Mouse (Mus musculus) ES-E14 (cell line): Measurements from ENCODE around the gene Naif1.

Experiments used
- HCFC1 ChIP-seq: IDR thresholded peaks from 2 replicates; pipeline ENCODE4 v1.6.1; 2012; ENCODE audit warnings: low read length, inconsistent platforms, borderline replicate concordance; ENCODE audit not compliant: insufficient read depth
- MAFK ChIP-seq: IDR thresholded peaks from 2 replicates; pipeline ENCODE4 v1.6.1; 2014; ENCODE audit warnings: mild to moderate bottlenecking, low read depth, low read length, inconsistent platforms; ENCODE audit not compliant: insufficient read depth
- ZC3H11A ChIP-seq: IDR thresholded peaks from 2 replicates; pipeline ENCODE4 v1.6.1; 2012; ENCODE audit warnings: low read depth, mild to moderate bottlenecking, inconsistent platforms, low read length, borderline replicate concordance
- ZNF384 ChIP-seq: IDR thresholded peaks from 2 replicates; pipeline ENCODE4 v1.6.1; 2012; ENCODE audit warnings: low read depth, low read length, inconsistent platforms

DNA sequence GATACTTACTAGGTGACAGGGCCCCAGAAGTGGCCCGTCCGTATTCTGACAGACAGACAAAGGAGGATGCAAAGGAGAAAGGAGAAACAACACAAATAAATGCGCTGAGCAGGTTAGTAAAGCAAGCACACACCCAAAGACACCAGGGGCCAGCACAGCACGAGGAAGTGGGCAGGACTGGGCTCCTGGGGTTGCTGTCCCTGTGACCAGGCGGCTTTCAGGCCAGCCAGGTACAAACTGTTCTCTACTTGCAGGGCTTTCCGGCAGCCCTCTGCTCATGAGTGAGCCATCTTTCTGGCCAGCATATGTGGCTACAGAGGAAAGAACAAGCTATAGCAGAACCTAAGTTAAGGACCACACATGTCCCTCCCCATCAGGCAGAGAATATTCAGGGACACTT is 29.6 kb upstream of the Naif1 start:
- TF ChIP-seq ZC3H11A (no peak), ZNF384 (no peak), MAFK (no peak), HCFC1 (no peak)
